Mouse (Mus musculus): ENCODE measurements around the gene Enkd1.

GRCm38 (mm10) chr8:105702001-105702401, 6.0 kb downstream of the Enkd1 start:
- TF ChIP-seq CTCF (IDR thresholded peaks at IDR 0.05; ENCODE audit: extremely low read depth, insufficient read depth, insufficient read length, insufficient replicate concordance) (no peak), POLR2A (IDR thresholded peaks at IDR 0.05; ENCODE audit: low read depth, low read length) (no peak)
